Mouse (Mus musculus): ENCODE data around the gene Fa2h. TPM values are rescaled to one million over a fixed set of nuclear protein-coding genes. Genes with fewer than 3 reads are reported as not detected.
A peak's percentile ranks its signal among the peaks of the same experiment; 100 is the strongest.
"Not testable (repeated sequence)": the region's sequence is repeated elsewhere in the genome, so short reads cannot be mapped to it uniquely, and the experiment has no call there.

Gene Fa2h
- polyA plus RNA-seq, 1 experiment: 47.1 TPM

GRCm38 (mm10) chr8:111358905-111359304, 34.7 kb downstream of the Fa2h start:
- DNase-seq (ENCODE audit: low spot score): no peak

- DNase-seq (ENCODE audit: low spot score): no peak
These were observed 36.2 kb downstream of the Fa2h start for GRCm38 (mm10) chr8:111357433-111357832.

GRCm38 (mm10) chr8:111353497-111353896, 40.1 kb downstream of the Fa2h start:
- DNase-seq (ENCODE audit: low spot score): no peak

- DNase-seq (ENCODE audit: low spot score): no peak
These were observed 41.3 kb downstream of the Fa2h start for GRCm38 (mm10) chr8:111352289-111352688.

GRCm38 (mm10) chr8:111350577-111350976, 43.0 kb downstream of the Fa2h start:
- no peak for DNase-seq (ENCODE audit: low spot score)

- DNase-seq (ENCODE audit: low spot score): peak; percentile 60
These were observed 50.4 kb downstream of the Fa2h start for GRCm38 (mm10) chr8:111343225-111343624.

- DNase-seq (ENCODE audit: low spot score): no peak
These were observed 53.4 kb downstream of the Fa2h start for GRCm38 (mm10) chr8:111340186-111340585.

- no peak for DNase-seq (ENCODE audit: low spot score)
These were observed 55.0 kb downstream of the Fa2h start for GRCm38 (mm10) chr8:111338370-111339208.

- DNase-seq (ENCODE audit: low spot score): peak; percentile 50
These were observed 55.7 kb downstream of the Fa2h start, which contains the start of gene Mlkl for GRCm38 (mm10) chr8:111337890-111338347. Gene Mlkl (minus strand): TSS chr8:111338177.

- no peak for DNase-seq (ENCODE audit: low spot score)
These were observed 56.2 kb downstream of the Fa2h start for GRCm38 (mm10) chr8:111337311-111337889.

- no peak for DNase-seq (ENCODE audit: low spot score)
These were observed 56.9 kb downstream of the Fa2h start for GRCm38 (mm10) chr8:111336692-111337091.

- DNase-seq (ENCODE audit: low spot score): no peak
These were observed 68.3 kb downstream of the Fa2h start for GRCm38 (mm10) chr8:111325222-111325790.

- no peak for DNase-seq (ENCODE audit: low spot score)
These were observed 78.9 kb downstream of the Fa2h start for GRCm38 (mm10) chr8:111314729-111315128.

- not testable (repeated sequence) for DNase-seq (ENCODE audit: low spot score)
These were observed 79.7 kb downstream of the Fa2h start for GRCm38 (mm10) chr8:111313961-111314360.

- no peak for DNase-seq (ENCODE audit: low spot score)
These were observed 80.9 kb downstream of the Fa2h start for GRCm38 (mm10) chr8:111312758-111313162.

GRCm38 (mm10) chr8:111310006-111310405, 83.6 kb downstream of the Fa2h start:
- not testable (repeated sequence) for DNase-seq (ENCODE audit: low spot score)

- no peak for DNase-seq (ENCODE audit: low spot score)
These were observed 88.4 kb downstream of the Fa2h start for GRCm38 (mm10) chr8:111305031-111305730.

- no peak for DNase-seq (ENCODE audit: low spot score)
These were observed 89.3 kb downstream of the Fa2h start for GRCm38 (mm10) chr8:111304359-111304758.

GRCm38 (mm10) chr8:111303076-111303803, 90.4 kb downstream of the Fa2h start:
- DNase-seq (ENCODE audit: low spot score): not testable (repeated sequence)

GRCm38 (mm10) chr8:111300597-111301546, 92.8 kb downstream of the Fa2h start:
- DNase-seq (ENCODE audit: low spot score): no peak

All from urinary bladder, adult 2 months (tissue).